Mouse (Mus musculus) liver, adult 2 months (tissue): Measurements from ENCODE around the gene Ift122. TPM values are rescaled to one million over a fixed set of nuclear protein-coding genes. Genes with fewer than 3 reads are reported as not detected.

Experiments used
- DNase-seq: peaks from one replicate; pipeline ENCODE4 v3.0.0-alpha.2; 2011; ENCODE audit warnings: low read depth, low spot score; ENCODE audit errors: extremely low read depth
- H3K27ac ChIP-seq: fragments of 200-500 bp; replicated peaks from 2 replicates; pipeline ENCODE4 v1.5.1; 2012; ENCODE audit warnings: low read depth, mild to moderate bottlenecking, control low read depth, inconsistent platforms, low read length; ENCODE audit not compliant: insufficient read depth
- H3K27me3 ChIP-seq: fragments of 200-500 bp; 2 replicates; pipeline ENCODE4 v1.6.1; 2012; ENCODE audit warnings: mild to moderate bottlenecking, moderate library complexity, low read length, inconsistent platforms; ENCODE audit not compliant: control insufficient read depth, insufficient read depth
- H3K36me3 ChIP-seq: fragments of 200-500 bp; 2 replicates; pipeline ENCODE4 v1.6.1; 2012; ENCODE audit warnings: low read length, inconsistent platforms; ENCODE audit not compliant: control insufficient read depth, insufficient read depth
- H3K4me1 ChIP-seq: fragments of 200-500 bp; 2 replicates; pipeline ENCODE4 v1.6.1; 2011; ENCODE audit warnings: low read length; ENCODE audit not compliant: control insufficient read depth, insufficient read depth
- H3K4me3 ChIP-seq: fragments of 200-500 bp; 2 replicates; pipeline ENCODE4 v1.5.1; 2011; ENCODE audit warnings: low read depth, mild to moderate bottlenecking, control low read depth, low read length, moderate library complexity; ENCODE audit not compliant: insufficient read depth
- H3K79me2 ChIP-seq: fragments of 200-500 bp; 2 replicates; pipeline ENCODE4 v1.6.1; 2012; ENCODE audit warnings: inconsistent platforms, mild to moderate bottlenecking, low read length, moderate library complexity; ENCODE audit not compliant: control insufficient read depth, insufficient read depth
- H3K9ac ChIP-seq: fragments of 200-500 bp; 2 replicates; pipeline ENCODE4 v1.6.1; 2012; ENCODE audit warnings: low read depth, mild to moderate bottlenecking, control low read depth, inconsistent platforms, low read length
- CTCF ChIP-seq: fragments of 200-500 bp; IDR thresholded peaks from 2 replicates; pipeline ENCODE4 v1.5.1; 2011; ENCODE audit warnings: low read depth, low read length, control low read depth
- POLR2A ChIP-seq: fragments of 200-500 bp; IDR thresholded peaks from 2 replicates; pipeline ENCODE4 v1.6.1; 2011; ENCODE audit warnings: low read length, control low read depth; ENCODE audit not compliant: insufficient read depth; ENCODE audit errors: extremely low read depth
- WGBS: fragments of 180-500 bp; shearing (Covaris S2); methylation state at CpG from one replicate; pipeline ENCODE4 v1.1.7; 2018; 5-methylcytosine and 5-hydroxymethylcytosine counted together
- polyA plus RNA-seq: library from polyadenylated mRNA; depleted of rRNA; stranded (reverse); fragments of >200 nt; gene quantifications from 2 replicates; pipeline ENCODE4 v1.2.3, GENCODE M21; 2012
- total RNA-seq: library from RNA; depleted of rRNA; stranded (reverse); fragments of >200 nt; gene quantifications from 2 replicates; pipeline ENCODE4 v1.2.3, GENCODE M21; 2014

Gene Ift122
- total and polyA plus RNA-seq, 2 experiments: 2.0 to 3.0 TPM

GRCm38 (mm10) chr6:115838161-115838597 lies 15.1 kb upstream of the Ift122 start, which contains the start of gene Efcab12:
TSS of gene Efcab12 (minus strand) at chr6:115838412.
- Histone ChIP-seq H3K9ac (peak within 1 kb of the TSS; percentile 29; the same call in 1 of the 2 replicates), H3K36me3 (no peaks in the 10 kb centered on the region), H3K4me1 (no peaks in the 10 kb centered on the region), H3K79me2 (no peaks in the 10 kb centered on the region), H3K27ac (no peak within 1 kb of the TSS), H3K27me3 (no peaks in the 10 kb centered on the region), H3K4me3 (peak within 1 kb of the TSS; percentile 21; the same call in 1 of the 2 replicates)
- TF ChIP-seq CTCF (no peak), POLR2A (no peak)
- peak; percentile 76 for DNase-seq
- WGBS: 3% methylated on average over 19 of the region's 19 CpGs

DNA sequence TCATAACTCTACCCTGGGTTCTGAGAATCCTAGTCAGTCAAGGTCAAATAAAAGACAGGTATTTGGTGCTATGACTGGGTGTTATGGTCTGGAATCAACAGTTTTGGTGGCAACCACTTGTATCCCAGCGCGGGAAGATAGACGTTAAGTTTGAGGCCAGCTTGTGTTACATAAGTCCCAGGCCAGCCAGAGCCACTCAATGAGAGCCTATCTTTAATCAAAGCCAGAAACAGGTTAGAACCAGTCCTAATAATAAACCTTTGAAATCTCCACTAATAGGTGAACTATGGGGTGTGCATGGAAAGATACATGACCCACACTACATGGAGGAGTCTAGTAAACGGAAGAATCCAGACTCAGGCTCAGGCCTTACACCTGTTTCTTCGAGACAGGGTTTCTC lies 14.5 kb upstream of the Ift122 start:
- Histone ChIP-seq H3K4me3 (no peak overlapping the region), H3K9ac (no peak overlapping the region), H3K27me3 (no peaks in the 10 kb centered on the region), H3K27ac (no peak overlapping the region), H3K79me2 (no peaks in the 10 kb centered on the region), H3K36me3 (no peaks in the 10 kb centered on the region), H3K4me1 (no peaks in the 10 kb centered on the region)
- 72% methylated on average over 5 of the region's 5 CpGs for WGBS
- no peak for DNase-seq
- no peak for TF ChIP-seq POLR2A

DNA sequence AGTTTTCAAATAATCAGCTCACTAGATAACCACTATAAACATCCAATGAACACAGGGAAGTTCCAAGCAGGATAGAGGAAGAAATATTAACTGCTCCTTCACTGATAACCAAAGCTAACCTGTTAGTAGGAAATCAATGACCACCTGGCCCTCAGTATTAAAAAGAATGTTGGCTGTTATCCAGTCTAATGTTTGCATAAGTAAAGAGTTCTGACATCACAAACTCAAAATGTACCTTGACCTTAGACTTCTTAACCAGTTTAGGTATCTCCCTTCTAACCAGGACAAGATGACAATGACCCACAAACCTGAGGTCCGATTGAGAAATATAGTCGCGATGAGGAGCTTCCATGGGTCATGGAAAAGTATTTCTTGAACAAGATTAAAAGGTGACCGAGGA lies 8.3 kb upstream of the Ift122 start:
- Histone ChIP-seq H3K4me1 (peaks cover 2% of the 10 kb centered on the region; the same call in 1 of the 2 replicates), H3K4me3 (no peak overlapping the region), H3K27ac (no peak overlapping the region), H3K27me3 (no peaks in the 10 kb centered on the region), H3K36me3 (no peaks in the 10 kb centered on the region), H3K79me2 (no peaks in the 10 kb centered on the region), H3K9ac (no peak overlapping the region)
- WGBS: 37% methylated on average over 4 of the region's 4 CpGs
- TF ChIP-seq POLR2A (no peak), CTCF (no peak)
- DNase-seq: peak; percentile 58

DNA sequence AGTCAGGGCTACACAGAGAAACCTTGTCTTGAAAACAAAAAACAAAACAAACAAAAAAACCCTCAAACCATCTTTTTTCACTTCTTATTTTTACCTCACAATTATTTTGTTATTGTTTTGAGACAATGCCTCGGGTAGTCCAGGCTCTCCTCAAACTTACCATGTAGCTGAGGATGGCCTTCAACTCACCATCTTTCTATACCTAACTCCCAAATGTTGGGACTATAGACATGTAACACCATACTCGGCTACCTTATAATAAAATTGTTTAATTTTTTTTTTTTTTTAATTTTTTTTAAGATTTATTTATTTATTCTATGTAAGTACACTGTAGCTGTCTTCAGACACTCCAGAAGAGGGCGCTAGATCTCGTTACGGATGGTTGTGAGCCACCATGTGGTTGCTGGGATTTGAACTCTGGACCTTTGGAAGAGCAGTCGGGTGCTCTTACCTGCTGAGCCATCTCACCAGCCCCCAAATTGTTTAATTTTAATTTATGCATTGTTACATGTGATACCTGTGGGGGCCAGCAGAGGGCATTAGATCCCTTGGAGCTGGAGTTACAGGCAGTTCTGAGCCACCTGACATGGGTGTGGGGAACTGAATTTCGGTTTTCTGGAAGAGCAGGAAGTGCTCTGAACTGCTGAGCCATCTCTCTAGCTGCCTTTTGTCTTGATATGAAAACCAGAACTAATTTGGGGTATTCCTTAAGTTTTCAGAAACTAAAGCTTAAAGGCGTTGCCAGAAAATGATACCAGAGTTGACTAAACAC lies 6.4 kb upstream of the Ift122 start:
- Histone ChIP-seq H3K27me3 (no peaks in the 10 kb centered on the region), H3K27ac (no peak overlapping the region), H3K4me3 (no peak overlapping the region), H3K79me2 (no peaks in the 10 kb centered on the region), H3K9ac (no peak overlapping the region), H3K36me3 (no peaks in the 10 kb centered on the region), H3K4me1 (peaks cover 2% of the 10 kb centered on the region; the same call in 1 of the 2 replicates)
- TF ChIP-seq POLR2A (no peak), CTCF (peak; percentile 57)
- peak; percentile 53 for DNase-seq
- WGBS: 23% methylated on average over 8 of the region's 8 CpGs

- Histone ChIP-seq H3K4me1 (peaks cover 4% of the 10 kb centered on the region; the same call in 1 of the 2 replicates), H3K27me3 (no peaks in the 10 kb centered on the region), H3K9ac (no peak overlapping the region), H3K27ac (no peak overlapping the region), H3K36me3 (no peaks in the 10 kb centered on the region), H3K79me2 (no peaks in the 10 kb centered on the region), H3K4me3 (no peak overlapping the region)
- no peak for DNase-seq
- 87% methylated on average over 10 of the region's 10 CpGs for WGBS
- no peak for TF ChIP-seq POLR2A
- no peak for TF ChIP-seq CTCF
Observed at GRCm38 (mm10) chr6:115848598-115849304, 4.5 kb upstream of the Ift122 start.
